Mouse (Mus musculus) natural killer cell, adult 2 months (primary cell): ENCODE results near the gene Cfap97.
A peak's percentile ranks its signal among the peaks of the same experiment; 100 is the strongest.
"Not testable (repeated sequence)": the region's sequence is repeated elsewhere in the genome, so short reads cannot be mapped to it uniquely, and the experiment has no call there.

Experiments
- DNase-seq, 2 experiments: peaks; one replicate each; pipeline ENCODE4 v3.0.0; 2022; ENCODE audit warnings: low spot score in 2 of 2

Gene Cfap97

DNA sequence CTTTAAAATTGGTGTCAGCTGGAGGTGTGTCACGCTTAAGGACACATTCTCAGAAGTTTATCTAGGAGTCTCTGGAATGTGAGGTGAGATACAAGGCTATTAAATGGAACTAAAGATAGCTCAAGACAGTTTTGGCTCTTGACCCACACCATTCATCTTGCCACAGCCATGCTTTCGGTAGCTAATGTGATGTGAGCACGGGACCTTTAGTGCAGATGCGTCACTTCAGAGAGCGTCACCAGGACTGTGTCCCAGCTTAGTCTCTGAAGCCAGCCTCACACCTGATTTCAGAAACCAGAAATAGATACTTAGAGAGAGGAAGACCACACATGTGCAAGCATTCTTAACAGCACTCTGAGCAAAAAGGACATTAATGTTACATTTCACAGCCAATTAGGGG, 75.1 kb downstream of the Cfap97 start:
- DNase-seq = no peak

DNA sequence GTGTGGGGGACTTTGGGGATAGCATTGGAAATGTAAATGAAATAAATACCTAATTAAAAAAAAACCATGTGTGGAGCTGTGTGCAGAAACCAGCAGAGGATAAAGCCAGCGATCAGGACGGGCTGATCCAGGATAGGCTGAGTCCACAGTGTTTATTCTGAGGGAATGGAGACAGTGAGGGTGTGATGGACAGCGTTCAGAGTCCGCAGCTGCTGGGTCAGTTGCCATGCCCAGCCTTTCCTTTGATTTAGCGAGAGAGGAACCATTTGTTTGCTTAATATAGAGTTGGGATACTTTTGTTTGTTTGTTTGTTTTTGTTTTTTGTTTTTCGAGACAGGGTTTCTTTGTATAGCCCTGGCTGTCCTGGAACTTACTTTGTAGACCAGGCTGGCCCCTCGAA, 80.4 kb downstream of the Cfap97 start:
- DNase-seq = not testable (repeated sequence)

- no peak for DNase-seq
These were observed 81.2 kb downstream of the Cfap97 start for GRCm38 (mm10) chr8:46232798-46233197.

GRCm38 (mm10) chr8:46234736-46235135, 83.2 kb downstream of the Cfap97 start:
- DNase-seq = no peak

DNA sequence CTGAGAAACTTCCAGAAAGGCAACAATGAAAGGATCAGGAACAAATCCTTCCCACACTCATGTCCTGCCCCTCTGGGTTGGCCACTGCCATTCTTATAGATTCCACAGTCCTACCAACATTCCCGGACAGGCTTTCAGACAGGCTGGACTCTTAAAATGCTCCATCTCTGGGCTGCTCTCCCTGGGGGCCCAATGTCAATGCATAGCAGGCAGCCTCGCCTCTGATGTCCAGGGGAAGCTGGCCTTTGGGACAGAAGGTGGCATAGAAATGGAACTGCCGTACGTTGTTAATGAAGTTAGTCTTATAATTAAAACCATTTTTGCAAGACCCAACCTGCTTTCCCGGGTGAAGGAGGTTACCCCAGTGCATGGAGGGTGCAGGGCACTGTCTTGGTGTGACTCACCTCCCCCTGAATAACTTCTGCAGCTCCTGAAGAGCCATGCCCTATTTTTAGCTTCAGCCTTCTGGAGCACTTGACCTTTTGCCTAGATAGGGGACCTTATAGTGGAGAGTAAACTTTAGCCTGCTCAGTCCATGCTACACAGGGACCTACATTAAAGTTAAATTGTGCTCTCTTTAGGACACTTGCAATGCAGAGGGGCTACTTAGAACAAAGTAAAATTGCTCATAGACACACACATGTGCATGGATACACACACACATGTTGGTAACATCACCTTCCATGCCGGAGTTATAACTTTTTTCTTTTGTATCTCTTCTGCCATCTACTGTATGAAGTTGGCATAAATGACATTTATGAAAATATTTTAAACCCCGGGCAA, 85.1 kb downstream of the Cfap97 start:
- DNase-seq = no peak

DNA sequence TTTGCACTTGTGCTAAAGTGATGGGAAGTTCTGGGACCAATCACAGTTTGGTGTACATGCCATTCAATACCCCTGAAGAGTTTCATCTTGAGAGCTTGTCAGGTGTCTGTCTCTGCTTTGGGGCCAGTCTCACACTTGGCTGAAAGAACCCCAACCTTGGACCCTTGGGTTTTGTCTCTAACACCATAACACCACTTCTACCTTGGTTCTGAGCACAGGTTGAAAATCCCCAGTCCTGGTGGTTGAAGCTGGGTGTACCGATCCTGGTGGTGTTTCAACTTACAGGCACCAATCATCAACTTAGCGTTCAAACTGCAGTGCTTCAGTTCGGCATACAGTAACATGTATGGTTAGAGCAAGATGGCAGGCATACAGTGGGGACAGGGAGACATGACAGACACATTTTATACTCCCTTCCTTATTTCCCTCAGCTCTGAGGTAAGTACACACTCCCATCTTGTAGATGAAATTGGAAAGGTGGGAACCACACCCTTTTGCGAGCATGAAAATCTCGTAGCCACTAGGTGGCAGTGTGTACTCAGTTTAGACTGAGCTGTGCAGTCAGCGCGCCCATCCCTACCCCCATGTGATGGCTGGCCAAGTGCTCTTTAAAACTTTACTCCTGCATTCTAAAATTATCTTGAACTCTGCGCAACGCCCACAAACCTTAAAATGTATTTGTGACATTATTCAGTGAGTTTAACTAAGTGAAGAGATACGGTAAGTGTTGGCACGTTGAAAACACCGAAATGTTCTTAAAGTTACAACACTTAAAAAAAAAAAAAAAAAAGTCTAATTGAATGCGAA, 90.2 kb downstream of the Cfap97 start:
- peak; percentile 23 to 53 for DNase-seq

DNA sequence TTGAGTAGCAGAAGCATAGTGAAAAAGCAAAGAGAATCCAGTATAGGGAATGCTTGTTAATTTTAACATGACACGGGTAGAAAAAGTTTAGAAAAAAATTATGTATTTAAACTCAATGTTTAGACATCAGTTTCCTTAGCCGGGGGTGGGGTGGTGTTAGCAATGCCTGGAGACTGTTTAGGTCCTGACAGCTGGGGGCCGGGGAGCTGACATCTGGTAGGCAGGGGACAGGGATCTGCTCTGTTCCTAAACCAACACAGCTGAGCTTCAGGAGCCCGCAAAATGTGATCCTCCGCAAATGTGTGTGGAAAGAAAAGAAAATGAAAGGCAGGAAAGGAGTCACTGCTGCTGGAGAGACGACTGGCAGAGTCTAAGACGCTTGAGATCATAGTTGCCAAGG, 91.4 kb downstream of the Cfap97 start:
- no peak for DNase-seq
